Mouse (Mus musculus): Measurements from ENCODE around the gene Ptpre.

- TF ChIP-seq CTCF (IDR thresholded peaks at IDR 0.05; ENCODE audit: borderline replicate concordance, control insufficient read depth, extremely low read depth, insufficient read depth, low read length, poor library complexity) (no peak), POLR2A (IDR thresholded peaks at IDR 0.05; ENCODE audit: control insufficient read depth, extremely low read depth, insufficient read depth, low read length, poor library complexity) (no peak)
Measured at GRCm38 (mm10) chr7:135594676-135595075, 57.4 kb downstream of the Ptpre start.
